ENCODE assay signal across 8 mouse cellular contexts in genomic region chrX:142490093-142490717, GRCm38 (mm10).
DNase-seq lines count a peak whose midpoint lies in the region; ATAC-seq and TF ChIP-seq lines count a peak whose summit lies in the region.
"Had no signal": no experiment of that assay in that cellular context is flagged by ENCODE, and none has a peak within 500 bp of the region (broad histone marks: within the 10 kb centered on the region; RNA-seq: fewer than 3 reads in every experiment).

No protein-coding gene starts in this region.

- peak; percentile 27 for DNase-seq in kidney, postnatal 0 days (ENCODE audit: low spot score)
- peak; percentile 8 for DNase-seq in ES-CJ7 (ENCODE audit: low read depth, low spot score)
- peak; percentile 62 for DNase-seq in adrenal gland, postnatal 10 days
- peak; percentile 72 for DNase-seq in lung, postnatal 0 days (ENCODE audit: low spot score)
- no peak for DNase-seq in T-cell, adult 2 months (ENCODE audit: low spot score)
- DNase-seq in spleen, postnatal 14 days (ENCODE audit: low spot score in 2 of 2) = no peak

- H3K27me3 ChIP-seq in kidney, postnatal 0 days (ENCODE audit: insufficient read depth, low read length) = no peaks in the 10 kb centered on the region
- peaks cover 4% of the 10 kb centered on the region; the same call in 1 of the 2 replicates for H3K27me3 ChIP-seq in kidney, embryonic 14.5 days (ENCODE audit: control insufficient read depth, insufficient read depth, low read length)
- H3K27me3 ChIP-seq in lung, postnatal 0 days (replicated peaks; ENCODE audit: insufficient read depth, low read length) = no peaks in the 10 kb centered on the region

- TF ChIP-seq CTCF in kidney, postnatal 0 days (IDR thresholded peaks at IDR 0.05; ENCODE audit: low read depth) = no peak
- no peak for TF ChIP-seq CTCF in lung, postnatal 0 days (IDR thresholded peaks at IDR 0.05)

- H3K36me3 ChIP-seq in kidney, postnatal 0 days (ENCODE audit: insufficient read depth, low read length) = no peaks in the 10 kb centered on the region
- H3K36me3 ChIP-seq in kidney, embryonic 14.5 days (ENCODE audit: control insufficient read depth, insufficient read depth, low read length) = no peaks in the 10 kb centered on the region
- H3K36me3 ChIP-seq in lung, postnatal 0 days (ENCODE audit: insufficient read depth, low read length) = no peaks in the 10 kb centered on the region
- H3K36me3 ChIP-seq: limb, embryonic 12.5 days had no signal

- H3K4me1 ChIP-seq in kidney, postnatal 0 days (replicated peaks; ENCODE audit: insufficient read depth, low read length) = no peaks in the 10 kb centered on the region
- H3K4me1 ChIP-seq in kidney, embryonic 14.5 days (ENCODE audit: control insufficient read depth, insufficient read depth, low read length) = no peaks in the 10 kb centered on the region
- no peaks in the 10 kb centered on the region for H3K4me1 ChIP-seq in lung, postnatal 0 days (ENCODE audit: insufficient read depth, low read depth, low read length)
- H3K4me1 ChIP-seq: limb, embryonic 12.5 days had no signal

- no peak for ATAC-seq in kidney, postnatal 0 days (replicated peaks; ENCODE audit: low FRiP score, low read depth)
- ATAC-seq in kidney, embryonic 14.5 days (ENCODE audit: low FRiP score, low TSS enrichment) = no peak
- peak; percentile 87 for ATAC-seq in lung, postnatal 0 days

- no peak overlapping the region for H3K4me2 ChIP-seq in kidney, postnatal 0 days (ENCODE audit: low read length)
- H3K4me2 ChIP-seq in kidney, embryonic 14.5 days (replicated peaks; ENCODE audit: low read depth, low read length) = no peak overlapping the region
- H3K4me2 ChIP-seq in lung, postnatal 0 days (replicated peaks; ENCODE audit: low read depth, low read length) = no peak overlapping the region
- H3K4me2 ChIP-seq: limb, embryonic 12.5 days had no signal

- 51% methylated on average over 8 of the region's 8 CpGs for WGBS in kidney, postnatal 0 days
- WGBS in kidney, embryonic 14.5 days = 61% methylated on average over 8 of the region's 8 CpGs
- WGBS in lung, postnatal 0 days = 49% methylated on average over 8 of the region's 8 CpGs

- peak; percentile 71 for TF ChIP-seq EP300 in lung, postnatal 0 days (IDR thresholded peaks at IDR 0.05)

- no peaks in the 10 kb centered on the region for H3K9me3 ChIP-seq in kidney, postnatal 0 days (replicated peaks; ENCODE audit: low read length)
- no peaks in the 10 kb centered on the region for H3K9me3 ChIP-seq in kidney, embryonic 14.5 days (ENCODE audit: control insufficient read depth, low read length)
- H3K9me3 ChIP-seq in lung, postnatal 0 days (ENCODE audit: low read length) = no peaks in the 10 kb centered on the region
- H3K9me3 ChIP-seq: limb, embryonic 12.5 days had no signal

- no peak overlapping the region for H3K27ac ChIP-seq in kidney, postnatal 0 days
- no peak overlapping the region for H3K27ac ChIP-seq in kidney, embryonic 14.5 days (ENCODE audit: low read depth, low read length)
- H3K27ac ChIP-seq in lung, postnatal 0 days (ENCODE audit: low read length) = no peak overlapping the region
- H3K27ac ChIP-seq: limb, embryonic 12.5 days had no signal

- H3K4me3 ChIP-seq in kidney, postnatal 0 days (replicated peaks; ENCODE audit: low read depth, low read length) = no peak overlapping the region
- H3K4me3 ChIP-seq in kidney, embryonic 14.5 days (ENCODE audit: low read length) = no peak overlapping the region
- no peak overlapping the region for H3K4me3 ChIP-seq in lung, postnatal 0 days (ENCODE audit: low read depth, low read length)
- H3K4me3 ChIP-seq: limb, embryonic 12.5 days had no signal

- no peak overlapping the region for H3K9ac ChIP-seq in kidney, postnatal 0 days (ENCODE audit: low read depth, low read length)
- H3K9ac ChIP-seq in kidney, embryonic 14.5 days (ENCODE audit: low read depth, low read length) = no peak overlapping the region
- H3K9ac ChIP-seq in lung, postnatal 0 days (replicated peaks; ENCODE audit: low read depth) = no peak overlapping the region
- H3K9ac ChIP-seq: limb, embryonic 12.5 days had no signal

Comparison
In these comparisons a context has a peak if more than half of its experiments do, and no peak if none do; other contexts are left out.
1. DNase-seq: peak in kidney, postnatal 0 days (single experiment), ES-CJ7 (single experiment), adrenal gland, postnatal 10 days (single experiment) and lung, postnatal 0 days (single experiment); none in T-cell, adult 2 months (single experiment) and spleen, postnatal 14 days (0 of 2).